Mouse (Mus musculus): ENCODE results near the gene Fxr2. TPM values are rescaled to one million over a fixed set of nuclear protein-coding genes. Genes with fewer than 3 reads are reported as not detected.
"Not testable (repeated sequence)": the region's sequence is repeated elsewhere in the genome, so short reads cannot be mapped to it uniquely, and the experiment has no call there.

Fxr2 gene
- polyA plus RNA-seq, 1 experiment: 9.7 TPM

DNA sequence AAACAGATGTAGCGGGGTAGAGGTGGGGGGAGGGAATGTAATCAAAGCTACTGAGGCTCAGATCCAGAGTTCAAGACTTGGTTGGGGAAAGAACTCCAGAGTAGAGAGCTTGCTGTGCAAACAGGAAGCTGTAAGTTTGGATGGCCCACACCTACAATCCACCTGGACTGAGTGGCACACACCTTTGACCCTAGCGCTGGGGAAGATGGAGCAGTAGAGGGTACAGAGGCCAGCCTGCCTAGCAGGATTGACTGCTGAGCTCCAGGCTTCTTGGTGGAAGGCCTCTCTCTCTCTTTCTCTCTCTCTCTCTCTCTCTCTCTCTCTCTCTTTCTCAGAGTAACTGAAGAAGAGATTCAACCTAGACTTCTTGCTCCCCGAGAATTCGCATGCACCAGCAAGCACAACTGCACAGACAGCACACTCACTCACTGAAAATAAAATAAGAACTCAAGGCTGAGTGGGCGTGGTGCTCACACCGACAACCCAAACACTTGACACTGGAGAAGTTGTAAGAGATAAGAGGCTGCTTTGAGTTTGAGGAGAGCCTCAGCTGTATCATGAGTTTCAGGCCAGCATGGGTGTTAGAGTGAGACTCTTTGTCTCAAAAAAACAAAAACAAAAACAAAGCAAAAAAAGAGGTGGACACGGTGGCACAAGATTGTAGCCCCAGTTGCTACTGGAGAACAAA, 12.3 kb upstream of the Fxr2 start:
- Histone ChIP-seq H3K4me1 (ENCODE audit: control insufficient read depth) (peaks cover 48% of the 10 kb centered on the region), H3K36me3 (ENCODE audit: control insufficient read depth) (no peaks in the 10 kb centered on the region), H3K27me3 (ENCODE audit: control insufficient read depth) (peaks cover 6% of the 10 kb centered on the region), H3K9me3 (ENCODE audit: control insufficient read depth, low read length) (no peaks in the 10 kb centered on the region), H3K4me3 (replicated peaks) (no peak overlapping the region)
- no peak for TF ChIP-seq GATA1 (IDR thresholded peaks at IDR 0.05; ENCODE audit: low read length)
- TF ChIP-seq TAL1 (IDR thresholded peaks at IDR 0.05; ENCODE audit: low read length): no peak

DNA sequence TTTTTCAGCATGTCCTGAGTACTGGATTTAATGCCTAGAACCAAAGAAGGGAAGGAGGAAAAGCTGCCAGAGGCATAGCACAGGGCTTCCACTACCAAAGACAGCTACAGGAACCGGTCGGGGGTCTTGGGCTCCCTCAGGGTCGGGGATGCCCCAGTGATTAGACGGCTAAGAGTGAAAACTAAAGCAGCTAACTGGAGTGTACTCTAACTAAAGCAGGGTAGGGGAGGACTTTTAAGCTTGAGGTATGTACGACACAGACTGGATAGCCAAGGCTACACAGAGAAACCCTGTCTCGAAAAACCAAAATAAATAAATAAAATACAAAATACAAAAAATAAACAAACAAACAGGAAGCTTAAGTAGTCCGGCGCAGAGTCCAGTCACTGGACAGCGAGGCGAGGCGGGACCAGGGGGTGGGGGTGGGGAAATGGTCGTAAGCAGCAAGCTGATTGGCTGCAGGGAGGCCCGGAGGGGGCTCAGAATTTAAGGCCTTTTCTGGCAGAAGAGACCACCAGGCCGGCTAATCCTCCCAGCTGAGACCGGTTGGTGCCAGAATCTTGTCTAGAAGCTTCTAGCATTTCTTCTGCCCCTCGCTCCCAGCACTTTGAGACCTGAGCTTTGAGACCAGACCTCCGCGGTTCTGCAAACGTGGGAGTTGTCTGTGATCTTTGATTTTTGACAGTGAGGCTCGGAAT, 11.1 kb upstream of the Fxr2 start, which contains the start of gene Sat2:
Gene Sat2 (plus strand): TSS at position 454 of the 698 bp plus-strand sequence.
- Histone ChIP-seq H3K4me3 (replicated peaks) (peak within 1 kb of the TSS; percentile 63), H3K9me3 (ENCODE audit: control insufficient read depth, low read length) (no peaks in the 10 kb centered on the region), H3K27me3 (ENCODE audit: control insufficient read depth) (peaks cover 4% of the 10 kb centered on the region), H3K36me3 (ENCODE audit: control insufficient read depth) (no peaks in the 10 kb centered on the region), H3K4me1 (ENCODE audit: control insufficient read depth) (peaks cover 45% of the 10 kb centered on the region)
- no peak for TF ChIP-seq GATA1 (IDR thresholded peaks at IDR 0.05; ENCODE audit: low read length)
- no peak for TF ChIP-seq TAL1 (IDR thresholded peaks at IDR 0.05; ENCODE audit: low read length)

DNA sequence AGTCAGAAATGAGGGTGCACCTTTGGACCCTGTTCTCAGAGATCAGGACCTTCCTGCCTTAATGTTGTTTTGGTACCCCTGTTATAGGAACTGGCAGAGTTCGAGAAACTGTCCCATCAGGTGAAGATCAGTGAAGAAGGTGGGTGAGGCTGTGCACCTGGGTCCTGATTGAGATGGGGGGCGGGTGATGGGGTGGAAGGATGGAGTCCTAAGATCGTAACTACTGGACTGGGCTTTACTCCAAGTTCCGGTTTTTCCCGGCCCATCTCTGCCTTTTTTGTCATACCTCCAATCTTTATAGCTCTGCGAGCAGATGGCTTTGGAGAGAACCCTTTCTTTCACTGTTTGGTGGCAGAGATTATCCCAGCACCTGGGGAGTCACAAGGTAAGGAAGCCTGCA, 10.4 kb upstream of the Fxr2 start:
- H3K9me3 ChIP-seq (ENCODE audit: control insufficient read depth, low read length): no peaks in the 10 kb centered on the region
- peak overlapping the region; percentile 63 for H3K4me3 ChIP-seq (replicated peaks)
- H3K27me3 ChIP-seq (ENCODE audit: control insufficient read depth): no peaks in the 10 kb centered on the region
- peaks cover 39% of the 10 kb centered on the region for H3K4me1 ChIP-seq (ENCODE audit: control insufficient read depth)
- TF ChIP-seq TAL1 (IDR thresholded peaks at IDR 0.05; ENCODE audit: low read length): no peak
- TF ChIP-seq GATA1 (IDR thresholded peaks at IDR 0.05; ENCODE audit: low read length): no peak
- no peaks in the 10 kb centered on the region for H3K36me3 ChIP-seq (ENCODE audit: control insufficient read depth)

DNA sequence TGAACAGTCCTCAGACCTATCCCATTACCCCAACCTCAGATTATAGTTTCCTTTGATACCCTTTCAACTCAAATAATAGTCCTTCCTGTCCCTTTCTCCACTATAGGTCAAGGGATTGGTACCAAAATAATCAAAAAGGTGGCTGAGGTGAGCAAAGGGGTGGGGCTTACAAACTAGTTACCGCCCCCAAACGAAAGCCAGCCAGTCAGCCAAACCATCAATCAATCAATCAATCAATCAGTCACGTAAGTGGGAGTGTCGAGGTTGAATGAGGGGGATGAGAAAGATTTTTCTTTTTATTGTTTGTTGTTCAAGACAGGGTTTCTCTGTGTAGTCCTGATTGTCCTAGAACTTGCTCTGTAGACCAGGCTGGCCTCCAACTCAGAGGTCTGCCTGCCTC, 9.8 kb upstream of the Fxr2 start:
- H3K4me3 ChIP-seq (replicated peaks): no peak overlapping the region
- H3K9me3 ChIP-seq (ENCODE audit: control insufficient read depth, low read length): no peaks in the 10 kb centered on the region
- TF ChIP-seq TAL1 (IDR thresholded peaks at IDR 0.05; ENCODE audit: low read length): no peak
- no peak for TF ChIP-seq GATA1 (IDR thresholded peaks at IDR 0.05; ENCODE audit: low read length)
- peaks cover 33% of the 10 kb centered on the region for H3K4me1 ChIP-seq (ENCODE audit: control insufficient read depth)
- no peaks in the 10 kb centered on the region for H3K27me3 ChIP-seq (ENCODE audit: control insufficient read depth)
- H3K36me3 ChIP-seq (ENCODE audit: control insufficient read depth): no peaks in the 10 kb centered on the region

DNA sequence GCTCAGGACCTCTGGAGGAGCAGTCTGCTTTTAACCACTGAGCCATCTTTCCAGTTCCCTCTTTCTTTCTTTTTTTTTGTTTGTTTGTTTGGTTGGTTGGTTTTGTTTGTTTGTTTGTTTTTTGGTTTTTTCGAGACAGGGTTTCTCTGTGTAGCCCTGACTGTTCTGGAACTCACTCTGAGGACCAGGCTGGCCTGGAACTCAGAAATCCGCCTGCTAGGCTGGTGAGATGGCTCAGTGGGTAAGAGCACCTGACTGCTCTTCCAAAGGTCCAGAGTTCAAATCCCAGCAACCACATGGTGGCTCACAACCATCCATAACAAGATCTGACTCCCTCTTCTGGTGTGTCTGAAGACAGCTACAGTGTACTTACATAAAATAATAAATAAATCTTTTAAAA, 8.5 kb upstream of the Fxr2 start:
- not testable (repeated sequence) for H3K36me3 ChIP-seq (ENCODE audit: control insufficient read depth)
- peaks cover 39% of the 10 kb centered on the region for H3K4me1 ChIP-seq (ENCODE audit: control insufficient read depth)

DNA sequence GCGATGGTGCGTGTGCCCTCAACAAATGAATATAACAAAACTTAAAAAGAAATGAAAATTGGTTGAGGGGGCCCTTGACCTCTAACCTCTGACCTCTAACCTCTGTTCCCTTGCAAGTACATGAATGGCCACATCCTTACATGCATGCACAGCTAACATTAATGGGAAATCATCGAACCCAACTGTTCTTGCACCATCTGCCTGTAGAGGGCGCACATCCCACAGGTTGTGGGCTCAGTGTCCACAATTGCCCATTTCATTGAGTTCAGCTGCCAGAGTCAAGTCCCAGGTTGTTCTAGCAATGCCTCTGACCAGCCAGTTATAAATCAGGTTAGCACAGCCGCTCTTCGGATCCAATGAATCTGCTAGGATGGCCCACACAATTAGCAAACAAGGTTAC, 4.5 kb upstream of the Fxr2 start:
- TF ChIP-seq TAL1 (IDR thresholded peaks at IDR 0.05; ENCODE audit: low read length) (no peak), GATA1 (IDR thresholded peaks at IDR 0.05; ENCODE audit: low read length) (no peak)
- no peaks in the 10 kb centered on the region for H3K9me3 ChIP-seq (ENCODE audit: control insufficient read depth, low read length)
- peaks cover 20% of the 10 kb centered on the region for H3K4me1 ChIP-seq (ENCODE audit: control insufficient read depth)
- no peak overlapping the region for H3K4me3 ChIP-seq (replicated peaks)
- H3K36me3 ChIP-seq (ENCODE audit: control insufficient read depth): no peaks in the 10 kb centered on the region
- no peaks in the 10 kb centered on the region for H3K27me3 ChIP-seq (ENCODE audit: control insufficient read depth)

More for the DNA sequence above, 8.5 kb upstream of the Fxr2 start:
- H3K9me3 ChIP-seq (ENCODE audit: control insufficient read depth, low read length); H3K4me3 ChIP-seq (replicated peaks); H3K27me3 ChIP-seq (ENCODE audit: control insufficient read depth): not testable (repeated sequence)

DNA sequence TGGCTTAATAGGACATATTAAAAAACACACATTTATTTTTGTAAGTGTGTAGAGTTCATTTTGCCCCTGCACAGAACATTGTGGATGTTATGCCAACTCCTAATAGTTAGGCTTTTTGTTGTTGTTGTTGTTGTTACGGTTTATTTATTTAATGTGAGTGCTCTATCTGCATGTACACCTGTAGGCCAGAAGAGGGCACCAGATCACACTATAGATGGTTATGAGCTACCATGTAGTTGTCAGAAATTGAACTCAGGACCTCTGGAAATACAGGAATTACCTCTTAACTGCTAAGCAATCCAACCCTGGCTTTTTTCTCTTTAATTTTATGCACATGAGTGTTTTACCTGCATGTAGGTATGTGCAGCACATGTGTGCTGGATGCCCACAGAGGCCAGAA, 3.0 kb upstream of the Fxr2 start:
- Histone ChIP-seq H3K27me3 (ENCODE audit: control insufficient read depth) (no peaks in the 10 kb centered on the region), H3K4me1 (ENCODE audit: control insufficient read depth) (peaks cover 35% of the 10 kb centered on the region), H3K4me3 (replicated peaks) (no peak overlapping the region), H3K36me3 (ENCODE audit: control insufficient read depth) (peaks cover 3% of the 10 kb centered on the region; the same call in 1 of the 2 replicates), H3K9me3 (ENCODE audit: control insufficient read depth, low read length) (no peaks in the 10 kb centered on the region)
- TF ChIP-seq TAL1 (IDR thresholded peaks at IDR 0.05; ENCODE audit: low read length) (no peak), GATA1 (IDR thresholded peaks at IDR 0.05; ENCODE audit: low read length) (no peak)

DNA sequence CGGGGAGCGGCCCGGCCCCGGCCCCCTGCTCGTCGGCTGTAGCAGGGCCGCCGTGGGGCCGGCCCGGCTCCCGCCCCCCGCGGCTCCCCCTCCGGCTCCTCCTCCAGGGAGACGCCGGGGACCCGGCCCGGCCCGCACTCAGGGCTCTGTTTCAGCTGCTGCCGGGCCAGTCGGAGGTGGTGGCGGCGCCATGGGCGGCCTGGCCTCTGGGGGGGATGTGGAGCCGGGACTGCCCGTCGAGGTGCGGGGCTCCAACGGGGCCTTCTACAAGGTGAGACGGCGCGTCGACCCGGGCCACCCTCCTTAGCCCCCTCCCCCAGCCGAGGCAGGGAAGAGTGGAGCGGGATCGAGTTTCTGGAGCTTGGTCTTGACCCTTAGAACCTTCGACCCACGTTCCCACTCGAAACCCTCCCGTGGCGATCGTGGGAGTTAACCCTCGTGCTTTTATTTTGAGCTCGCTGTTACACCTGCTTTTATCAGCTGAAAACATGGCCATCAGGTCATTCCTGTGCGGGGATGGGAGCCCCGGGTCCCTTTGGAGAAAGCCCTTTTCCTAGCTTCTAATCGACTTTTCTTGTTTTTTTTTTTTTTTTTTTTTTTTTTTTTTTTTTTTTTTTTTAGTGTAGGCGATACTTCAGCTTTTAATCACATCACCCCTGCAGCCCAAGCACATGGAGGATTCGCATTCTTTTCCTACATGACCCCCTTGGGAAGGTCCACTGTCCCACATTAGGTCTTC, 507 bp downstream of the Fxr2 start:
- peaks cover 21% of the 10 kb centered on the region for H3K36me3 ChIP-seq (ENCODE audit: control insufficient read depth)
- TF ChIP-seq TAL1 (IDR thresholded peaks at IDR 0.05; ENCODE audit: low read length) (no peak), GATA1 (IDR thresholded peaks at IDR 0.05; ENCODE audit: low read length) (no peak)
- peaks cover 56% of the 10 kb centered on the region for H3K4me1 ChIP-seq (ENCODE audit: control insufficient read depth)
- no peaks in the 10 kb centered on the region for H3K9me3 ChIP-seq (ENCODE audit: control insufficient read depth, low read length)
- H3K4me3 ChIP-seq (replicated peaks): peak overlapping the region; percentile 95
- no peaks in the 10 kb centered on the region for H3K27me3 ChIP-seq (ENCODE audit: control insufficient read depth)

DNA sequence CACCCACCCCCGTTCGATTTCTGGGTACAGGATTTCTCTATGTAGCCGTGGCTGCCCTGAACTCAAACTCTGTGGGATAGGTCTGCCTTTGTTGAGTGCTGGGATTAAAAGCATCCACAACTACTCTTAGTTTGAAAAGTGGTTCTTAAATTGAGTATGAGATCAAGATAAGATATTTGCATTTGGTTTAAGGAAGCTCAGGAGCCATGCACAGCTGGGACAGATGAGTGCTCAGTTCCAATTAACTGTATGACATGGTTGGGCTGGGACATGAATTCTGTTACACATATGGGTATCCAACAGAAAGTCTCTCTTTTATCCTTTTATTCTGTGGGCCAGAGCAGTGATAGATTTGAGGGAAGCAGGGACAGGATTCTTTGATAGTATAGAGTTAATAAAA, 2.7 kb downstream of the Fxr2 start:
- no peaks in the 10 kb centered on the region for H3K27me3 ChIP-seq (ENCODE audit: control insufficient read depth)
- H3K9me3 ChIP-seq (ENCODE audit: control insufficient read depth, low read length): no peaks in the 10 kb centered on the region
- peaks cover 38% of the 10 kb centered on the region for H3K36me3 ChIP-seq (ENCODE audit: control insufficient read depth)
- TF ChIP-seq TAL1 (IDR thresholded peaks at IDR 0.05; ENCODE audit: low read length) (no peak), GATA1 (IDR thresholded peaks at IDR 0.05; ENCODE audit: low read length) (no peak)
- H3K4me1 ChIP-seq (ENCODE audit: control insufficient read depth): peaks cover 50% of the 10 kb centered on the region
- no peak overlapping the region for H3K4me3 ChIP-seq (replicated peaks)
